Mouse (Mus musculus) testis, postnatal 10 days (tissue): ENCODE data around the gene Ten1.
A peak's percentile ranks its signal among the peaks of the same experiment; 100 is the strongest.

Source experiments
- DNase-seq: peaks from one replicate; pipeline ENCODE4 v3.0.0; 2021; ENCODE audit warnings: low spot score

Ten1 gene

DNA sequence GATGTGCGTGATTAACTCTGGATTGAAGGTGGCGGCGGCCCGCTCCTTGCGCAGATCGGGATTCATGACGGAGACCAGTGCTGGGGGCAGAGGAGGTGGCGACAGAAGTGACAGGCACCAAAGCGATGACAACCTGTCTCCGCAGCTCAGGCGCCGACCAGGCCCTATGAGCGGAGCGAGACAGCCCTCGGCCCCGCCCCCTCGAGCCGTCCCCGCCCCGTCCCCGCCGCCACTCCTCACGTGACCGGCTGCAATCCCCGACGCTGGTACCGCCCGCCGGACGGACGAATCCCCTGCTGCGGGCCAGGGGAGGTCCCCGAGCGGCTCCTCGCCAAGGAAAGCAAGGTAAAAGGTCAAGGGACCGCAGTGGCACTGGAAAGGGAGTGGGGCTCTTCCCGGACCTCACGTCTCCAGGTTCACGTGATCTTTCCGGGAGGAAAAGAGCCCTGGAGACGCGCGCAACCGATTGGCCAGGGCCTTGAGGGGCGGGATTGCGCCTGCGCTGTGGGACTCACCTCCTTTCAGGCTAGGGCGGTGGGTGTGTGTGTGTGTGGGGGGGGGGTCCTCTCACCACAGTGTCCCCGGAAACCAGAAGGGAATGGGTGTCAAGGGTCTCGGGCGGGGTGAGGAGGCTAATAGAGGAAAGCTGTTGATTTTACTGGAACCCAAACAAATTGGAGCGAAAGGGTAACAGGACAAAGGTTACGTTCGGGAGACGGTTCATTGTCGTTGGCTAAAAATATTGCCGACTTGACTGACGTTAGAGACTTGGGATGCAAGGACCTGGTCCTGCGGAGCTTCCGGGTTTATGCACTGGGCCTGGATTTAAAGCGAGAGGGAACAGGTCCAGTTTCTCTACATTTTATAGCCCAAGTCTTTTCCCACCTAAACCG, at the start of gene Ten1, which contains the start of gene Acox1:
TSS of gene Ten1 (plus strand) at position 217 of the 893 bp plus-strand sequence.
TSS of gene Acox1 (minus strand) at position 407 of the 893 bp plus-strand sequence.
- DNase-seq, result peak; percentile 98

DNA sequence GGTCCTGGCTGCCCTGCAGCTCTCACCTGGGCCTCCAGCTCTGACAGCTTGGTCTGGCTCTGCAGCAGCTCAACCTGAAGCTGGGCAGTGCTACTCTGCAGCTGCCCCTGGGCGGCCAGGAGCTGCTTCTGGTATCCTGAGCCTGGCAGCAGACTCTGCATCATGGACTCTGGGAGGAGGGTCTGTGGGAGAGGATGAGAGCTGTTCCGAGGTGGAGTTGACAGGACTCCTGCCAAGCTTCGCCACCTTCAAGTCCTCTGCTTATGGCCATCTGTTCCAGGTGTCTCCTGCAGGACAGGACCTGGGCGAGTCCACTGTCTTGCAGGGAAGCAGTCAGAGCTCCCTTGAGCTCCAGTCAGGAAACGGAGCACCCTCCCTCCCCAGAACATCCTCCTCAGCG, 49.3 kb upstream of the Ten1 start:
- no peak for DNase-seq

DNA sequence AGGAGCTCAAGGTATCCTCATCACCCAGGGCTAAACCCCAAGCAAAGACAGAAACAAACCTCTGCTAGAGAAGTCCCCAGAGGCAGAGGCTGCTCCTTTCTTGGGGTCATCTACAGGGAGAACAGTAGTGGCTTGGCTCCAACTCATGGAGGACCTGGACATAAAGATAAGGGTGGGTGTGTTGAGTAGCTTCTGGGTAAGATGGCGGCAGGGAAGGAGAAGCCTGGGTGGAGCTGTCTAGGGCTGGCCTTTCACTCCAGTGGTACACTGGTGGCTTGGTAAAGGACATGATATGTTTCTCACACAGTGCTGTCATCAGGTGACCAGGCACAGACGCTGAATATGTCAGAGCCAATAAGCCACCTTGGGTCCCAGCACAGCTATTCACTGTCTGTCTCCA, 47.7 kb upstream of the Ten1 start:
- no peak for DNase-seq

DNA sequence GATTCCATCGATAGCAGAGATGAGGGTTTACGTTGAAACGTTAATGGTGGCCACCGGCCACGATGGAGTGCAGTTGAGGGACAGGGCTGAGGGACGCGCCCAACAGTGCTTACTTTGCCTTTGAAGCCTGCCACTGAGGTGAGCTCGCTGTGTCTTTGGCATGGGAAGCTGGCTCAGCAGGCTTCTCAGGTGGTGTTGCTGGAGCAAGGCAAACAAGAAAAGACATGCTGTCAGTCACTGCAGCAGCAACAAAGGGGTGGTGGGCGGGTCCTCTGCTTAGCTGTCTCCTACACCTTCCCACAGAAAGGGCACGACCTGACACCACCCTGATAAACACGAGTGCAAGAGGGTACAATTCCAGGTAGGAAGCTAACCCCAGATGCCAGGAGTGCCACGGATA, 37.3 kb upstream of the Ten1 start:
- no peak for DNase-seq

DNA sequence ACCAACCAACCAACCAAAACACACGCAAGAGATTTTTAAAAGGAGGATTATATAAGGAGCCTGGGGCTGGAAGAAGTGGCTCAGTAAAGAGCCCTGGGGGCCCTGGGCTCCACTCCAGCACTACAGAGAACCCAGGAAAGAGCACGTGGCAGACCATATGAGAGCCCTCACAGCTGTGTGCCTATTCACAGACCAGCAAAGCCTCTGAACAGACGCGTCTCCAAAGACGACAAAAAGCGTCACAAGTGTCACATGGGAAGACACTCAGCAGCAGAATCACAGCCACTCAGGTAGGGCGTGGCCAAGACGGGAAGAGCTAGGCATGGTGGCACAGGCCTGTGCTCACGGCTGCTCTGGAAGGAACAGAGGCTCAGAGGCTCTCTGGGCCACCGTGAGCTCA, 36.5 kb upstream of the Ten1 start:
- no peak for DNase-seq

DNA sequence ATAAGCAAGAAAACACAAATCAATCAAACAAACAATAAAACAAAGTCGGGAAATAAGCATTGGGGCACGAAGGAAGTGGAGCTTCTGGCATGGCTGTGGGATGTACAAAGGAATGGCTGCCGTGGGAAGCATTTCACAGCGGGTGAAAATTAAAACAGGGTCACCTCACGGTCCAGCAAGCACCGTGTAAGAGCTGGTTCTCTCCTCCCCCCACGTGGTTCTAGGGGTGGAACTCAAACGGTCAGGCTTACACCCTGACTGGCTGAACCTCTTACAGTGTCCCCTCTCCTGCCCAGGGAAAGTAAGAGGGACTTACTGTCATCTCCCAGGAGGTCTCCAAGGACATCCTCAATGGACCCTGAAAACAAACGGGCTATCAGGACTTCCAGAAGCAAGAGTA, 35.7 kb upstream of the Ten1 start:
- no peak for DNase-seq

DNA sequence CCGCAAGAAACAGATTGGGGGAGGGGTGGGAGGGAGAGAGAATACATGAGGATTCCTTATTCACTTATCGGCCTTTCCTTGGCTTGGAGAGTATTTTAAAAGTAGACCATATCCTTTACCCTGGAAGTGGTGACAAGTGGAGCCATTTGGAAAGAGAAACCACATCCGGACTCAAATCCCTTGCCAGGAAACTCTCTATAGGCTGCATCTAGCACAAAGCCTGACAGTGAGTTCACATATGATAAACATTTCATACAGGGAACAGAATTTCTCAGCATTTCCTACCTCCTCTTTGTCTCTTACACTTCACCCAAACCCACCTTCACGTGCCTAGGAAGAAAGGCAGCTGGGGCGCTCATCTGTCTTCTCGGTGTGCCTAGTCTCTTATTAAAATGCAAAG, 31.4 kb upstream of the Ten1 start:
- DNase-seq, result no peak

DNA sequence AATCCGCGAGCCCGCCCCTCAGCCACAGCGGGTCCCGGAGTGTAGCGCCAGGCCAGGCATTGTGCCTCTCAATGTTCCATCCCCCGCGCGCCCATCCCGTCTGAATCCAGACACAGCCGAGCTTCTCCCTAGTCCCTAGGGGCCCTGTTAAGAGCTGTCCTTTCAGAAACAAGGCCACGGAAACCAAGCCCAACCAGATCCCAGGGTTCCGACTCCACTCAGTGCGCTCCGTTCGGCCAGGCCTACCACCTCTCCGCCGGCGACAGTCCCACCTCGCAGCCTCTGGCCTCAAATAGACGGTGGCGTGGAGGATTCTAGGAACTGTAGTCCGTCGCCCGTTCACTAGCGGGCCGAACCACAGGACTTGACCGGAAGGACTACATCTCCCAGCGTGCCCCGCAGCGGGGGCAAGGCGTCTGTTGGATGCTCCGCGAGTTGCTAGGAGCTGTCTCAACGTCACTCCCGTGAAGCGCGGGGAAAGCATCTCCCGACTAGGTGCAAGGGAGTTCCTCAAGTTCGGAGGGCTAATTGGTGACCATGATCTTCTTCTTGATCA, 30.7 kb upstream of the Ten1 start, which contains the start of gene Fbf1:
TSS of gene Fbf1 (minus strand) at position 283 of the 556 bp plus-strand sequence.
- DNase-seq, result peak; percentile 93

DNA sequence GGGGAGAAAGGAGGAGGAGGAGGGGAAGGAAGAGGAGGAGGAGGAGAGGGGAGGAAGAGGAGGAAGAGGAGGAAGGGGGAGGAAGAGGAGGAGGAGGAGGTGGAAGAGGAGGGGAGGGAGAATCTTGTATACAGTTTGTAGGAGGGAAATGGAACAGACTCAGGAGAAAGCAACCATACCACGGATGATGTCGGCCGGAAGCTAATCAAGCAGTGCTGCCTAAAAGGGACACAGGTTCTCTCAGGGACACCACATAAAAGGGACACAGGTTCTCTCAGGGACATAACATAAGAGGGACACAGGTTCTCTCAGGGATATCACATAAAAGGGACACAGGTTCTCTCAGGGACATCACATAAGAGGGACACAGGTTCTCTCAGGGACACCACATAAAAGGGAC, 29.4 kb upstream of the Ten1 start:
- no peak for DNase-seq

DNA sequence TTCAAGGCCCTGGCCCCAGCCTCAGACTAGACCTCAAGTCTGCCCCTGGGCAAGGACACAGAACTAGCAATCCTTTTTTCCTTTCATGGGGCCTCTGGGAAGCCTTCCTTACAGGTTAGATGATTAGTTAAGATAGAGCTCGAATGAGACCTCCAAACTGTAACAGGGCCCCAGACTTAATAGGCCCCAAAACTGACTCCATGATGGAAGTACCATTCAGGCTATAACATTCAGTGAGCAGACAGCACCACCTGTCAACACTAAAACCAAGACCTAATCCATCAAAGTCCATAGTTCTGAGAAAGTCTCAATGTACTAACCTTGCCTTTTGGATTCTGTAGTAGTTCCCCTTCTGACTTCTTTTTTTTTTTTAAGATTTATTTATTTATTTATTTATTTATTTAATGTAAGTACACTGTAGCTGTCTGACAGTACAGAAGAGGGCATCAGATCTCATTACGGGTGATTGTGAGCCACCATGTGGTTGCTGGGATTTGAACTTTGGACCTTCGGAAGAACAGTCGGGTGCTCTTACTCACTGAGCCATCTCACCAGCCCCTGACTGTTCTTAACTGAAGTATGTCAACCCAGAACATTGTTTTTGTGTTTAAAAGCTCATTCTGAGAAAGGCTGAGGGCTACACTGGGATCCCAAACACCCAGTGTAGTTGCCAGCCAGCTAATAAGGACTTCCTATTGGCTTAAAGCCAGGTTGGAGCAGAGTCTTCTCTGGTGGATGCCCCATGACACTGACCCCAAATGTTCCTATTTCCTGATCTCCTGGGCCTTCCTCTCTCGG, 28.5 kb upstream of the Ten1 start:
- DNase-seq, result no peak

DNA sequence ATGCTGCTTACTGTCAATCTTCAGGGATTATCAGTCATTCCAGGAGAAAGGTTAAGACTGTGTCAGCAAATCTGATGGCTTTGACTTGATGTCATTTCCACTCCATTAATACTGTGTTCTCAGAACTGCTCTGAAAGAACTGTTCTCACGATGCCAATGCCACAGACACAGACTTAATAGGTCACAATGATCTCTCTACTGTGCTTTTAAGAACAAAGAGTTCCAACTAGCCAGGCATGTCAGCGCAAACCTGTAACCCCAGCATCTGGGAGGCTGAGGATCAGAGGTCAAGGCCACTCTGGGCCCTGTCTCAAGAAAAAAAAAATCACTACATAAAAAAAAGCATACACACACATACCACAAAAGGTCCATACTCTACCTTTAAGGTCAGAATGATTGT, 26.7 kb upstream of the Ten1 start:
- no peak for DNase-seq

DNA sequence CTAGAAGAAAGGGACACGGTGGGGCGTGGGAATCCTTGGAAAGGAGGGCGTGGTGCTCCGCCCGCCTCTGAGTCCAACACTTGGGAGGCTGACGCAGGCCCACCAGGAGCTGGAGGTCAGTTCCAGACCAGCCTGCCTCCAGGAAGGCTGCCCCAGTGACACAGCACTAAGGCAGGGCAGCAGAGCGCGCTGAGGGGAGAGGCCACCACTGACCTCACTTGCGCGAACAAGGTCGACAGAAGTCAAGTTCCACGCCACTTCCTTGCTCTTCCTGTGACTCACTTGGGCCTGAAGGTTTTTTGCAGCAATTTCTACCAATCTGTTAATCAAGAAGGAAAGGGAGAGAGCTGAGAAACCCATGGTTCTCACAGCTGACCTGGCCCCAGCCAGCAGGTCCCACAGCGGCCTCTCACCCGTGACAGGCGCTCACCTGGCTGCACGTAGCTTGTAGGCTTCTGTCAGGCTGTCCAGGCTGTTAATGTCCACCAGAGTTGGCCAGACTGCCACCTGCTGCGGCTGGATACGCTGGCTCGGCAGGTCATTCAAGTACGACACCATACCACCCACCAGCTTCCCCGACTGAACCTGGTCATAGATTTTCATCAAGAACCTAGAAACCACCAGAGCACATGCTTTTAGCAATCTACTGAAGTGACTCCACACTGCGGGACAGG, 23.7 kb upstream of the Ten1 start:
- DNase-seq, result no peak

DNA sequence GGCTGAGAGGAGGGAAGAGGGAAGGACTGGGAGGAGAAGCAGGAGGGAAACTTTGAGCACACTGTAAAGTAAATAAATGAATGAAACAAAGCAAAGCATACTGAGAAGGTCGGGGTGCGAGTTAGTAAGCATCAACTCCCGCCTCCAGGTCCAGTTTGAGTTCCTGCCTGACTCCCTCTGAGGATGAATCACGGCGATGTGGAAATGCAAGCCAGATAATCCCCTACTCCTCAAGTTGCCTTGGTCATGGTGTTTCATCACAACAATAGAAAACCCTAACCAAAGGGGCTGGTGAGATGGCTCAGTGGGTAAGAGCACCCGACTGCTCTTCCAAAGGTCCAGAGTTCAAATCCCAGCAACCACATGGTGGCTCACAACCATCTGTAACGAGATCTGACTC, 22.6 kb upstream of the Ten1 start:
- DNase-seq, result no peak

DNA sequence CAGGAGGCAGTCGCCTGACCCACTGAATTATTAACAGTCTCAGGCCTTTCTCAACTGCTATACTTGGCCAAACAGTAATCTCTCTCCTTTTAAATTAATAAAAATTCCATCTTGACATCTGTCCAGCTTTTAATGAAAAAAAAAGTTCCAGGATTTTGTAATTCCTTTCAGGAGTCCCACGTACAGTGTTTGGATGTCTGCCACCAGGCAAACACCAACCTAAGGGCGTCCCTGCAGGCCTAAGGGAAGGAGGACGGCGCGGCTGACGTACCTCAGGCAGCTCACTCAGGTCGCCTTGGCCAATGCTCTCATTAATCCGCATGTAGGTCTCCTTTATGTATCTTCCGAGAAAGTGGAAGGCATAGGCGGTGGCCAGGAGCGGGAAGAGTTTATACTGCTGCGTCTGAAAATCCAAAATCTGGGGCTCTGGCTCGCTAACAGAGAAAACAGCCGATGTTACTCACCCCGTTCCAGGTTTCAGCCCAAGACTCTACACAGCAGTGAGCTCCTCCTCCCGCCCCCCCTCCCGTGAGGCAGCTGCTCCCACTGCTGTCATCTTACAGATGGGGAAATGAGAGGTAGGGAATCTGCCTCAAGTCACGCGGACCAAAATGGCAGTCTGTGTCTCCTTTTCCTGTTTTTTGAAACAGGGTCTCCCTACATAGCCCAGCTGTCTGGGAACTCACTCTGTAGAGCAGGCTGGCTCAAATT, 20.1 kb upstream of the Ten1 start:
- DNase-seq, result no peak

DNA sequence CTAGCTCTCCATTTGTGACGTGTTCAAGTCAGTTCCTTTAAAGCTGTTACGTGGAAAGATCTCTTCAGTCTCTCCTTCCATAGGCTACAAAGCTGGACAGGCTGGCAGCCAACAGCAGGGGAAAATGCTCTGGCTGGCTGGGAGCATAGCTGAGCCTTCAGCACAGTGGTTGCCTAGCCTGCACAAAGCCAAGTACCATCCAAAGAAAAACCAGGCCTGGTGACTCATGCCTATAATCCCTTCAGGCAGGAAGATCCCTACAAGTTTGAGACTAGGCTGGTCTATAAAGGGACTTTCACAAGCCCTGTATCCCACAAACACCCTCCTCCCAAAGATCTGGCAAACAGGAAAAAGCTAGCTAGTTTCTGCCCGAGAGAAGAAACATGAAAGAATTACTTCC, 12.8 kb upstream of the Ten1 start:
- DNase-seq, result no peak

DNA sequence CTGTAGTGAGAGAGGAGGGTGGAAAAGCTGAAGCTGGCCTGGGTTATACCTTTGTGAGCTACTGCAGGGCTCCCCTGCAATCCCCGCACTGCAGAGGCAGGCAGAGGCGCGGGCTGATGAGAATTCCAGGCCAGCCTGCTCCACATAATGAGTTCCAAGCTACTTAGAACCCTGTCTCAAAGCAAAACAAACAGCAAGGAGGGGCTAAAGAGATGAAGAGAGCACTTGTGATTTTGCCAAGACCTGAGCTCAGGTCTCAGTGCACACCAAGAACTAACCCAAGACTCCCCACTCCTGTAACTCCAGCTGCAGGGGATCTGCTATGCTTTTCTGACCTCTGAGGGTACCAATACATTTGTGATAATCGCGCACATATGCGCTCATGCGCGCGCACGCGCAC, 12.3 kb upstream of the Ten1 start:
- DNase-seq, result no peak

DNA sequence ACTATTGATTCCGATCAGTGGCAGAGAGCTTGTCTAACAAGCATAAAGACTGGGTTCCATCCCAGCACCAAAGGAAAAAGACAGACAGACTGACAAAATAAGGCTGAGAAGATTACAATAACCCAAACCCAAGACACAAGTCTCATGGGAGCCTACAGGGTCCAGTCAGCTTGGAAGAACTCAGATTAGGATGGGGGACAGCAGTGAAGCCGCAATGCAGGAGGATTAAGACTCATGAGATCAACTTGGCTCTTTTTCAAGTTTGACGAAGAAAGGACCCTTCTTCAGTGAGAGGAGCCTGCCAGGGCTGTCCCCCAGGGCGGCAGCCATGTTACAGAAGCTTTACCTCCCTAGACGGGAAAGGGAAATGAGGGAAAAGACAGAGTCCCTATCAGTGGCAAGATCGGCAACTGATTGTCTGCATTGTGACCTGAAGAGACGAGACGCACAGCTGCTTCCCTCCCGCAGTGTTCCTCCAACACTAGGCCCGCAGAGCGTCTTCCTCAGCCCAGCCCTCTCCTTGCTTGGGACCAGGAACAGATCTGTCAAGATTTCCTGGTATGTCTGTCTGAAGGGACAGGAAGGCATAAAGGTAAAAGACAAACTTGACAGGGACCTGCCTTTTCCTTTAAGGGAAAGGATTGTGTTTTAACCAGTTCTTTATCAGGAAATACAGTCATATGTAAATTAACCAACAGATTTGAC, 11.3 kb upstream of the Ten1 start:
- DNase-seq, result no peak

DNA sequence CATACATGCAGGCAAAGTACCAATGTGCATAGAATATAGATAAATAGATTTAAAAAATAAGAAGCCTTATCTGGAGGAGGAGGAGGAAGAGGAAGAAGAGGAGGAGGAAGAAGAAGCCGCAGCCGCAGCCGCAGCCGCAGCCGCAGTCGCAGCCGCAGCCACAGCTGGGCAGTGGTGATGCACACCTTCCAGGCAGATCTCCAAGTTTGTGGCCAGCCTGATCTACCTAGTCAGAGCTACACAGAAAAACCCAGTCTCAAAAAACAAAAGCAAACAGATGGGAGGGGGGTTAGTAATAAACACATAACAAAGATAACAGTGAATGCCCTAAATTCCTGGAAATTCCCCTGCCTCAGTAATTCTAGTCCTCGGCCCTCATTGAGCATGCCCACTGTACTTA, 4.0 kb upstream of the Ten1 start:
- no peak for DNase-seq

DNA sequence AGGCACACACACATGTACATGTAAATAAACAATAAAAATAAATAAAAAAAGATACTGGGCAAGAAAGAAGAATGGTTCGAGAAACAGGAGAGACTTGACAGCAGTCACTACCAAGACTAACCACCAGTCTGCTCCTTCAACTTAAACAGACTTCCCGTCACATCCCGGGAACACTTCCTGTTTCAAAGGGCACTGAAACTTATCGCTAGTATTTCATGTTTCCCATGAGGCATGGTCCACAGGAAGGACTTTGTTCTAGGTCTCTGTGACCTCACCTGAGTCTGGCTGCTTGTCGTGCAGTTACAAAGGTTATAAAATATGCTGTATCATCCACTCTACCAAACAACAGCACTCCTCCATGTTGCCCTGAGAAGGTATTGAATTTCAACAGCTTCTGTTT, 3.4 kb upstream of the Ten1 start:
- no peak for DNase-seq

DNA sequence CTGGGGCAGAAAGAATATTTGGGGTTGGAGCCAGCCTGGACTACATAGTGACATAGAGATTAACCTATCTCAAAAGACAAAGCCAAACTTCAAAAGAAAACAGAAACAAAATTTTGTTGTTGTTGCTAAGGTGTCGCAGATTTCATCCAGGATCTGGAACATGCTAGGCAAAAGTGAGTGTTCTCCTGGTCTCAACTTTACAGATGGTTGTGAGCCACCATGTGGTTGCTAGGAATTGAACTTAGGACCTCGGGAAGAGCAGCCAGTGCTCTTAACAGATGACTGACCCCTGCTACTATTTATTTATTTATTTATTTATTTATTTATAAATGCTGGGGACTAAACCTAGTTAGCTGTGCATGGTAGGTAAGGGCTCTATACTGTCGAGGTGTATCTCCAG, 2.3 kb upstream of the Ten1 start:
- no peak for DNase-seq
